Mouse (Mus musculus): Measurements from ENCODE around the gene Snx27. TPM values are rescaled to one million over a fixed set of nuclear protein-coding genes. Genes with fewer than 3 reads are reported as not detected.

Gene Snx27
- polyA plus RNA-seq, 1 experiment = 13.9 TPM

DNA sequence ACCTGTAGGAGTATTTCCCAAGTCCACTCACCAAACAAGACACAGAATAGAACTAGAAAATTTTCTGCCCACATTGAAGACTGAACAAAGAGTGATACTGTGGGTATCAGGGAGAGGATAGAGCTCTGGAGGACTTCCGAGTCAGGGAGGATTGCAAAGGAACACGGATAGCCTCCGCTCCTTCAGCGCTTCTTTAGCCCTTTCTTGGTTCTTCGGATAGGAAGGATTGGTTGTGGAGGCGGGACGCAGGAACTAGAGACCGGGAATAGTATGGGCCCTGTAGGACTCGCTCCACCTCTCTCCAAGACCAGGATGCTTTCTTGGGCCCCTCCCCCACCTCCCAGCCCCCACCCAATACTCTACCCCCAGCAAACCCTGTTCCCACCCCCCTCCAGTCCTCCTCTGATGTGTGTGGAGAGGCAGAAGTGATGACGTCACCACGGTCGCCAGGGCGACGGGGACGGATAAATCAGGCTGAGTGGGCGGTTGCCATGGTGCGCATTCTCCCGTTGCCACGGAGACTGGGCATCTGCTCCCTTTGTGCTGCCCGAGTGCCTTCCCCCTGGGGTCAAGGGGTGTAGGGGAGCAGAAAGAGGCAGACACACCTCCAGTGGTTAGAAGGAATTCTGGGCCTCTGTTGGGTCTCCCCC lies 98.6 kb downstream of the Snx27 start:
- DNase-seq = no peak
- Histone ChIP-seq H3K4me1 (replicated peaks; ENCODE audit: control insufficient read depth, insufficient read depth, low read length) (no peaks in the 10 kb centered on the region), H3K27ac (ENCODE audit: control insufficient read depth, insufficient read depth, low read length) (no peak overlapping the region), H3K36me3 (ENCODE audit: control insufficient read depth, insufficient read depth, low read length) (no peaks in the 10 kb centered on the region), H3K27me3 (ENCODE audit: control insufficient read depth, insufficient read depth, low read length) (peaks cover 6% of the 10 kb centered on the region; the same call in 1 of the 2 replicates), H3K4me3 (ENCODE audit: control insufficient read depth, insufficient read depth, low read length) (no peak overlapping the region)
- 60% methylated on average over 20 of the region's 20 CpGs for WGBS
- no peak for TF ChIP-seq POLR2A (IDR thresholded peaks at IDR 0.05; ENCODE audit: control insufficient read depth, extremely low read depth, insufficient read depth, low read length, poor library complexity)
- TF ChIP-seq CTCF (IDR thresholded peaks at IDR 0.05; ENCODE audit: borderline replicate concordance, control insufficient read depth, extremely low read depth, insufficient read depth, low read length, poor library complexity) = no peak

DNA sequence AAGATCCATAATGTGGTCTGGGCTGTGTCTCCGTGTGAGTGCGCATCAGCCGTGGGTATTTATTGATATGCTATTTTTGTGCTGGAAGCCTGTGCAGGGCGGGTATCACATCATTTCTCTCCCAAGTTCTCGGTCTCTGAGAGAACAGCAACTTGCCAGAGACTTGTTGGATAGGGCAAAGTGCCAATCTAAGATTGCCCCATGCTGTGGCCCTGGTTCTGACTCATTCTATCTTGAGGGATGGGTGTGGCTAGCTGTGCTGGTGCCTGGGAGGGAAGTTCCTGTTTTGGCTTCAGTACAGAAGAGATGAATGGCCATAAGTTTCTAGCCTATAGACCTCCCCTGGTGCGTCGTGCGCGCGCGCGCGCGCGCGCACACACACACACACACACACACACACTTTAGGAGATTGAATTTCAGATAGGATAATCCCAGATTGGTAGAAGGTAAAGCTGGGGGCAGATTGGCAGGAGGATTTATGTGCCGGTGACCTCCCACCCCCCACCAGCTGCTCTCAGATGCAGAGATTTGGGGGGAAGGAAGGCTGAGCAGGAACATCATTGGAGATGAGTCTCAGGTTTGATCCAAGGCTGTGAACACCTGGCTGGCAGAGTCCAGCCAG lies 99.6 kb downstream of the Snx27 start:
- Histone ChIP-seq H3K27me3 (ENCODE audit: control insufficient read depth, insufficient read depth, low read length) (peaks cover 11% of the 10 kb centered on the region; the same call in 1 of the 2 replicates), H3K4me1 (replicated peaks; ENCODE audit: control insufficient read depth, insufficient read depth, low read length) (no peaks in the 10 kb centered on the region), H3K4me3 (ENCODE audit: control insufficient read depth, insufficient read depth, low read length) (no peak overlapping the region), H3K27ac (ENCODE audit: control insufficient read depth, insufficient read depth, low read length) (no peak overlapping the region), H3K36me3 (ENCODE audit: control insufficient read depth, insufficient read depth, low read length) (no peaks in the 10 kb centered on the region)
- 90% methylated on average over 17 of the region's 17 CpGs for WGBS
- DNase-seq = no peak
- TF ChIP-seq POLR2A (IDR thresholded peaks at IDR 0.05; ENCODE audit: control insufficient read depth, extremely low read depth, insufficient read depth, low read length, poor library complexity) (no peak), CTCF (IDR thresholded peaks at IDR 0.05; ENCODE audit: borderline replicate concordance, control insufficient read depth, extremely low read depth, insufficient read depth, low read length, poor library complexity) (no peak)

DNA sequence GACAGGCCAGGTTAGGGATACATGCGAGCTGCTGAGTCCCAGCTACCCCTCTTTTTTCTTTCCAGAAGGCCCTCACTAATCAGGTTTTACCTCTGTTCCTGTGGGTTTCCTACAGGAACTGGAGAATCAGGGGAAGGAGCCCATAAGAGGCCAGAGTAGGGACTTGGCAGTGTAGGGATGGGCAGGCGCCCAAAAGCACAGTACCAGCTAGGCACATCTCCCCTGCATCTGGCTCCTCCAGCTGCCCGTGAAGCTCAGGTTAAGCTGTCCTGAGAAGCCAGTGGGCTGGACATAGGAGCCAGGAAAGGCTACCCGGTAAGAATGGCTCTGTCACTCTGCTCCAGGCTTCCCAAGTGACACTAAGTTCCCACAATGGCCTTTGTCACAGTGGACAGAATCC lies 101.1 kb downstream of the Snx27 start:
- TF ChIP-seq POLR2A (IDR thresholded peaks at IDR 0.05; ENCODE audit: control insufficient read depth, extremely low read depth, insufficient read depth, low read length, poor library complexity) (no peak), CTCF (IDR thresholded peaks at IDR 0.05; ENCODE audit: borderline replicate concordance, control insufficient read depth, extremely low read depth, insufficient read depth, low read length, poor library complexity) (no peak)
- no peaks in the 10 kb centered on the region for H3K4me1 ChIP-seq (replicated peaks; ENCODE audit: control insufficient read depth, insufficient read depth, low read length)
- 77% methylated on average over 4 of the region's 4 CpGs for WGBS

DNA sequence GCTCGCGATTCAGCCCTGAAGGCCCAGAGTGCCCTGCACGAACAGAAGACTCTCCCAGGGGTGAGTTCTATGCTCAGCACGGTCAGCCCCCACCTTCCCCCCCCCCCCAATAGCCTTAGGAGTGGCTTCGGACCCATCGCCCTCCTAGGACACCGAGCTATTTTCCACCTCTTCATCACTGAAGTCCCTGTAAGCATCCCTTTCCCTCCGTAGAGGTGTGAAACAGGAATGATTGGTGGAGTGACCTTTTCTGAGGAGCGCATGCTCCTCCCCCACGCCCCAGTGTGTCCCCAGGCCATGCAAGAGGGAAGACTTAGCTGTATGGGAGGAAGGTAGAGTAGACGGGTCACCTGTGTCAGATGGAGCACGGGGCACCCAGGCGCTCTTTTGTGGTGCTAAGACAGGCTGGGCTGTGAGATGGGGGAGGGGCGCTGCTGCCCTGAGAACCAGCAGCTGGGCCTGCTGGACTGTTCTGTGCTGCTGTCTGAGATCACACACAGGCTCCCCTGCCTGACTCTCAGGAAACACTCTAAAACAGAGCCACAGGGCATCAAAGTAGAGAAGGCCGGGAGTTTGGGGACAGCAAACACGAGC lies 102.1 kb downstream of the Snx27 start, which contains the start of gene Riiad1:
Riiad1 (minus strand) TSS at position 51 of the 594 bp plus-strand sequence.
- H3K27ac ChIP-seq (ENCODE audit: control insufficient read depth, insufficient read depth, low read length) = no peak within 1 kb of the TSS
- no peaks in the 10 kb centered on the region for H3K36me3 ChIP-seq (ENCODE audit: control insufficient read depth, insufficient read depth, low read length)
- WGBS = 33% methylated on average over 16 of the region's 16 CpGs
- H3K27me3 ChIP-seq (ENCODE audit: control insufficient read depth, insufficient read depth, low read length) = peaks cover 11% of the 10 kb centered on the region; the same call in 1 of the 2 replicates
- no peak for TF ChIP-seq CTCF (IDR thresholded peaks at IDR 0.05; ENCODE audit: borderline replicate concordance, control insufficient read depth, extremely low read depth, insufficient read depth, low read length, poor library complexity)
- no peak for TF ChIP-seq POLR2A (IDR thresholded peaks at IDR 0.05; ENCODE audit: control insufficient read depth, extremely low read depth, insufficient read depth, low read length, poor library complexity)
- H3K4me3 ChIP-seq (ENCODE audit: control insufficient read depth, insufficient read depth, low read length) = no peak within 1 kb of the TSS
- no peaks in the 10 kb centered on the region for H3K4me1 ChIP-seq (replicated peaks; ENCODE audit: control insufficient read depth, insufficient read depth, low read length)
- no peak for DNase-seq

More for the DNA sequence above, 101.1 kb downstream of the Snx27 start:
- Histone ChIP-seq H3K27me3 (ENCODE audit: control insufficient read depth, insufficient read depth, low read length) (peaks cover 11% of the 10 kb centered on the region; the same call in 1 of the 2 replicates), H3K4me3 (ENCODE audit: control insufficient read depth, insufficient read depth, low read length) (no peak overlapping the region), H3K36me3 (ENCODE audit: control insufficient read depth, insufficient read depth, low read length) (no peaks in the 10 kb centered on the region), H3K27ac (ENCODE audit: control insufficient read depth, insufficient read depth, low read length) (no peak overlapping the region)
- DNase-seq = no peak

DNA sequence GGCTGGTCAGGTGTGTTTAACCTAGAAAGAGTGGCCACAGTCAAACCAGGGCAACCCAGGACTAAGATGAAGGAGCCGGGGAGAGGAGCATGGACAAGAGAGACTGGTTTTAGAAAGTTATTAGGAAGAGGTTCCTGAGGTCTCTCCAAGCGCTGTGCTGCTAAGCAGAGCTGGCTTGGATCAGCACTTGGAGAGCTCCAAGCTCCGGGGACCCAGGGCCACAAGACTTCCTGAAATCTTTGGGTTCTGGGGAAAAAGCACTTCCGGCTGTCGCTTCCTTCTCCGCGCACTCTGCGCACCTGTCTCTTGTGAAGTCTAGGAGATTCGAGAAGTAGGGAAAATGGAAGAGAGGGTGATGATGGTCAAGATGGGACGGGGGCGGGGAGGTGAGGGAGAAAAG lies 103.0 kb downstream of the Snx27 start:
- H3K36me3 ChIP-seq (ENCODE audit: control insufficient read depth, insufficient read depth, low read length) = no peaks in the 10 kb centered on the region
- no peak for DNase-seq
- H3K27me3 ChIP-seq (ENCODE audit: control insufficient read depth, insufficient read depth, low read length) = peaks cover 11% of the 10 kb centered on the region; the same call in 1 of the 2 replicates
- 9% methylated on average over 11 of the region's 11 CpGs for WGBS
- TF ChIP-seq POLR2A (IDR thresholded peaks at IDR 0.05; ENCODE audit: control insufficient read depth, extremely low read depth, insufficient read depth, low read length, poor library complexity) (no peak), CTCF (IDR thresholded peaks at IDR 0.05; ENCODE audit: borderline replicate concordance, control insufficient read depth, extremely low read depth, insufficient read depth, low read length, poor library complexity) (no peak)
- no peak overlapping the region for H3K4me3 ChIP-seq (ENCODE audit: control insufficient read depth, insufficient read depth, low read length)
- no peaks in the 10 kb centered on the region for H3K4me1 ChIP-seq (replicated peaks; ENCODE audit: control insufficient read depth, insufficient read depth, low read length)
- H3K27ac ChIP-seq (ENCODE audit: control insufficient read depth, insufficient read depth, low read length) = no peak overlapping the region

DNA sequence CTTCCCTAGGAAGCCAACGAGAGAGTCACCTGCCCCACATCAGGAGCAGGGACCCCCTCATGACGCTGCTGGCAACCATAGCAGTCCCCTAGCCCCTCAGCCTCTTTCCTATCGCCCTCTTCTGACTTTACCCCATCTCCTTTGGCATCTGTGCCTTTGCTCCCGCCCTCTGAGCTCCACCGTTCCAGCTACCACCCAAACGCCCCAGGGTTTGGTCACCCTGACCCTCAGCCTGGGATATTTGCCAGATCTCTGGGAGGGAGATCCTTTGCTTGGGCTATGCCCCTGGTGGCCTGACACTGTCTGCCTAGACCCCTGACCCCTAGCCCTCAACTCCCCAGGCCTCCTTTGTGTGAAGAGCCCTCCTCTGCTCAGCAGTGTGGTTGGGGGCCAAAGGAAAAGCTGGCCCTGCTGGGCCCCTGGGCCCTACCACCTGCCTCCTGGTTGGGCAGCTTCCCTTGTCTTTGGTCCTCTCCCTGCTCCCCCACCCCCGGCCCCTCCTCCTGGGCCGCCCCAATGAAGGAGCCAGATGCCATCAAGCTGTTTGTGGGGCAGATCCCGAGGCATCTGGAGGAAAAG lies 103.8 kb downstream of the Snx27 start:
- H3K4me3 ChIP-seq (ENCODE audit: control insufficient read depth, insufficient read depth, low read length) = no peak overlapping the region
- no peak for TF ChIP-seq POLR2A (IDR thresholded peaks at IDR 0.05; ENCODE audit: control insufficient read depth, extremely low read depth, insufficient read depth, low read length, poor library complexity)
- no peak for TF ChIP-seq CTCF (IDR thresholded peaks at IDR 0.05; ENCODE audit: borderline replicate concordance, control insufficient read depth, extremely low read depth, insufficient read depth, low read length, poor library complexity)
- H3K27ac ChIP-seq (ENCODE audit: control insufficient read depth, insufficient read depth, low read length) = no peak overlapping the region
- no peak for DNase-seq
- peaks cover 11% of the 10 kb centered on the region; the same call in 1 of the 2 replicates for H3K27me3 ChIP-seq (ENCODE audit: control insufficient read depth, insufficient read depth, low read length)
- 25% methylated on average over 9 of the region's 9 CpGs for WGBS
- no peaks in the 10 kb centered on the region for H3K36me3 ChIP-seq (ENCODE audit: control insufficient read depth, insufficient read depth, low read length)
- H3K4me1 ChIP-seq (replicated peaks; ENCODE audit: control insufficient read depth, insufficient read depth, low read length) = no peaks in the 10 kb centered on the region

Measured in thymus, adult 2 months (tissue).